Mouse (Mus musculus) midbrain, embryonic 11.5 days (tissue): Measurements from ENCODE around the gene Tcf3. TPM values are rescaled to one million over a fixed set of nuclear protein-coding genes. Genes with fewer than 3 reads are reported as not detected.

Source experiments
- microRNA-seq: library from miRNA; unstranded; fragments of <30 nt; microRNA quantifications from one replicate; pipeline ENCODE4, GENCODE M21; 2017
- polyA plus RNA-seq: library from polyadenylated mRNA; unstranded; fragments of >200 nt; fragmentation: Nextera tagmentation; extraction: Ambion mirVana; gene quantifications from 2 replicates; pipeline ENCODE4 v1.2.1, GENCODE M21; 2014

Gene Tcf3
- polyA plus RNA-seq, 1 experiment from 2014 or later: 154 TPM

Small RNA genes within 50 kb of the gene (microRNA-seq; reads per million reads assigned to microRNA genes)
- not detected for gene Gm22721

Other genes with a start within 250 kb of the Tcf3 start
- 134 and 142 TPM in 2 replicates for gene Mum1, start 207.2 kb downstream of the Tcf3 start, polyA plus RNA-seq
- 209 and 229 TPM in 2 replicates for gene Ndufs7, start 184.5 kb downstream of the Tcf3 start, polyA plus RNA-seq
- 24.6 and 28.9 TPM in 2 replicates for gene Gamt, start 172.6 kb downstream of the Tcf3 start, polyA plus RNA-seq
- gene Dazap1, start 172.2 kb downstream of the Tcf3 start, polyA plus RNA-seq: 37.8 and 42.6 TPM in 2 replicates
- 752 and 845 TPM in 2 replicates for gene Rps15, start 141.2 kb downstream of the Tcf3 start, polyA plus RNA-seq
- gene Apc2, start 137.7 kb downstream of the Tcf3 start, polyA plus RNA-seq: 63.4 and 66.5 TPM in 2 replicates
- 36.2 and 40.8 TPM in 2 replicates for gene 2310011J03Rik, start 113.1 kb downstream of the Tcf3 start, polyA plus RNA-seq
- 1.5 and 1.8 TPM in 2 replicates for gene Pcsk4, start 104.1 kb downstream of the Tcf3 start, polyA plus RNA-seq
- gene Reep6, start 103.7 kb downstream of the Tcf3 start, polyA plus RNA-seq: 4.0 and 4.5 TPM in 2 replicates
- 0.11 and 0.31 TPM in 2 replicates for gene Adamtsl5, start 85.2 kb downstream of the Tcf3 start, polyA plus RNA-seq
- 0.05 and 0.22 TPM in 2 replicates for gene Plk5, start 77.2 kb downstream of the Tcf3 start, polyA plus RNA-seq
- gene Mex3d, start 46.0 kb downstream of the Tcf3 start, polyA plus RNA-seq: 11.8 and 12.4 TPM in 2 replicates
- gene Mbd3, start 34.1 kb downstream of the Tcf3 start, polyA plus RNA-seq: 222 and 252 TPM in 2 replicates
- gene Uqcr11, start 26.8 kb downstream of the Tcf3 start, polyA plus RNA-seq: 404 and 476 TPM in 2 replicates
- 2.7 and 2.8 TPM in 2 replicates for gene Onecut3, start 61.2 kb upstream of the Tcf3 start, polyA plus RNA-seq
- gene Atp8b3, start 105.5 kb upstream of the Tcf3 start, polyA plus RNA-seq: 0.81 and 1.2 TPM in 2 replicates
- 21.6 and 23.5 TPM in 2 replicates for gene Rexo1, start 127.9 kb upstream of the Tcf3 start, polyA plus RNA-seq
- 3.1 and 3.2 TPM in 2 replicates for gene Klf16, start 143.7 kb upstream of the Tcf3 start, polyA plus RNA-seq
- gene Abhd17a, start 156.7 kb upstream of the Tcf3 start, polyA plus RNA-seq: 90.8 and 109 TPM in 2 replicates
- gene Scamp4, start 169.2 kb upstream of the Tcf3 start, polyA plus RNA-seq: 60.2 and 62.3 TPM in 2 replicates
- 5.4 and 6.9 TPM in 2 replicates for gene Adat3, start 169.2 kb upstream of the Tcf3 start, polyA plus RNA-seq
- gene Gm49322, start 172.4 kb upstream of the Tcf3 start, polyA plus RNA-seq: 1.9 and 2.2 TPM in 2 replicates
- gene Csnk1g2, start 189.2 kb upstream of the Tcf3 start, polyA plus RNA-seq: 73.6 and 86.9 TPM in 2 replicates
- 43.8 and 51.7 TPM in 2 replicates for gene Btbd2, start 223.4 kb upstream of the Tcf3 start, polyA plus RNA-seq
- gene Mknk2, start 244.5 kb upstream of the Tcf3 start, polyA plus RNA-seq: 42.0 and 49.4 TPM in 2 replicates